Mouse (Mus musculus): ENCODE data around the gene Gpn2.

DNA sequence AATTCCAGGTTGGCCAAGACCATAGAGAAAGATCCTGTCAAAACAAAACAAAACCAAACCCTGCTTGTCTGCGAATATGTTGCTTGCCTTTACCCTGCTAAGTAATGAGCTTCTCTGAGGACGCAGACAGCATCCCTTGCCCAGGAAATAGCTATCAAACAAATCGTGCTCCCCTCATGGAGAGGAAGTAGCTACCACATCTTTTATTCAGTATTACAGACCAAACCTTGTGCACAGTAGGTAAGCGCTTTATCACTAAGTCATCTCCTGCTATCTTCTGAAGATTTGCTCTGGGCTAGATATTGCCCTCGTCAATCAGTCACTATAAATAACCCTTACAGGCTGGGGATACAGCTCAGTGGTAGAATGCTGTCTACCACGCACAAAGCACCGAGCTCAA is 45.0 kb downstream of the Gpn2 start:
- TF ChIP-seq EP300 (IDR thresholded peaks at IDR 0.05; ENCODE audit: low read depth) = no peak
- TF ChIP-seq CTCF (IDR thresholded peaks at IDR 0.05; ENCODE audit: low read depth) = no peak
